Mouse (Mus musculus) MEL-GATA-1-ER (cell line): ENCODE data around the gene 2900026A02Rik.

Experiments
- DNase-seq: peaks from one replicate; pipeline ENCODE4 v3.0.0-alpha.2; 2012; ENCODE audit warnings: low read depth; ENCODE audit errors: extremely low read depth

The 2900026A02Rik gene

DNA sequence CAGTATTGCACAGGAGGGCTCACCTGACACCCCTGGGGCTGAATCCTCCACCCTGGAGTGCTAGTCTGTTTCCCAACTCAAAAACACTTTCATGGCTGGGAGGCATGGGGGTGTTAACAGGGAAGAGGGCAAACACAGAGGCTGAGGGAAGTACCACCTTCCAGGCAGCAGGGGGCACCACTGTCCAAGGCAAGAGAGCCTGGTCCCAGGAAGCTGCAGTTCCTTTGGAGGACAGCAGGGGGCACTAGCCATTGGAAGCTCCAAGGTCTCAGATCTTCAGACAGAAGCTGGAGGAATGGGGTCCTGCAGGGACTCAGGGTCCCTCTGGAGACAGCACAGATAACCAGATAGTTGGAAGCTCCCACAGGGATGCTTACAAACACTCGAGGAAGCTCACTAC lies 121.5 kb downstream of the 2900026A02Rik start:
- no peak for DNase-seq

DNA sequence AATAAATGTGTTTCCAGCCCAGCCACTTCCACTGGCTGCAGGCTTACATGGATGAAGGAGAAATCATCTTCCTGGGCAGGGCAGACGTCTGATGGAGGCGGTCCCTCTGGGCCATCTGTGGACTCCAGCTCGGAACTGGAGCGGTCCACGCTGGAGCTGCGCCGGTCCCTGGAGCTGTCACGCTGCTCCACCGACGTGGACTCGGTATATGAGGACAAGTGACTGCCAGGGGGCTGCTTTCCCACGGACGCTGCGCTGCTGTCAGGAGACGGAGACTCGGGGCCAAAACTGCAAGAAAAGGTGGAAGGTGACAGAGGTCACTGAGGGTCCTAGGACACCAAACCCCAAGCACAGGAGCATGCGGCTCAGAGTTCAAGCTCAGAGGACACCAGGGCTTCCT lies 123.5 kb downstream of the 2900026A02Rik start:
- no peak for DNase-seq

DNA sequence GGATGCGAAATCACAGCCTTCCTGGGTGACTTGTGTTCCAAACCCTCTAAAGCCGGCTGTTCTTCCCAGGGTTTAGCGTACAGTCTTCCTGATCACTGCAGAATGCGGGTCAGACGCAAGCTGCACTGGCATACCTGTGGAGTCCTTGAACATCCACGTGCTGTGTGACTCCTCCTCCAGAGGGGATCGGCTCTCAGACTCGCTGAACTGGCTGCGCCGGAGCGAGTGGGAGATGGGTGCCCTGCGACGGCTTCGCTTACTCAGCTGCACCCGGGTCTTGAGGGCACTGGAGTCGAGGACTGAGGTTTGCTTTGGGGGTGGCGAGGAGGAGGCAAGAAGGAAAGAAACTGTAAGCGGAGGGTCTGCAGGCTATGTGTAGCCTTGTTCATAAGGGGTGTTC lies 125.6 kb downstream of the 2900026A02Rik start:
- no peak for DNase-seq

DNA sequence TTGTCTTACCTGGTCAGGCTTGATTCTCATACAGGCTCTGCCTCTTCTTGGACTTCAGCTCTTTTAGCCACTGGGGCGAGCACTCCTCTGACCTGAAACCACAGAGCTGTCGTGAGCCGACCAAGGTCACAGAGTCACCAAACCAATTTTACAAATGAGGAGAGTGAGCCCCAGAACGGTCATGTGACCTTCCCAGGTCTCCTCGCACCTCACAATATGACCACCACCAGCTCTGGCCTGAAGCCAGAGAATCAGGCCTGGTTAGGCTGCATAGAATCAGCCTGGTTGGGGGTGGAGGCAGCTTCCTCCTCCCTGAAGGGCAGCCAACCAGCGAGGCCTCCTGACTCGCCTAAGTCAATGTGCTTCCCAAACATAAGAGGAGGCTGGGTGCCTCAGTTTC lies 128.6 kb downstream of the 2900026A02Rik start:
- no peak for DNase-seq

DNA sequence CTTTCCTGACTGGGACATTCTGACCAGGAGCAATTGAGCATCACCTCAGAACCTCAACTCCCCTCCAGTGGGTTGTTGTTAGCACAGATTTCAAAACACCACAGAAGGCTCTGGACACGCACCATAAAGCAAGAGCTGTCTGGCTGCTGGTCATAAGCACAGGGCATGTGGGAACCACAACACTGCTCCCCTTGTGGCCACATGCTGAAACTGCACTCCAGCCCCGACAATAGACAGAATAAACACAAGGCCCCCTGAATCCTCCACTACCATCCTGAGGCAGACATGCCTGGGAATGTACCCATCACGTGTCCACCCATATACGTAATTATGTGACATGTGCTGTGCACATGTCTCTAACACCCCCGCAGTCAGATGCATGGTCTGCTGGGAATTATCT lies 129.9 kb downstream of the 2900026A02Rik start:
- DNase-seq, result no peak

DNA sequence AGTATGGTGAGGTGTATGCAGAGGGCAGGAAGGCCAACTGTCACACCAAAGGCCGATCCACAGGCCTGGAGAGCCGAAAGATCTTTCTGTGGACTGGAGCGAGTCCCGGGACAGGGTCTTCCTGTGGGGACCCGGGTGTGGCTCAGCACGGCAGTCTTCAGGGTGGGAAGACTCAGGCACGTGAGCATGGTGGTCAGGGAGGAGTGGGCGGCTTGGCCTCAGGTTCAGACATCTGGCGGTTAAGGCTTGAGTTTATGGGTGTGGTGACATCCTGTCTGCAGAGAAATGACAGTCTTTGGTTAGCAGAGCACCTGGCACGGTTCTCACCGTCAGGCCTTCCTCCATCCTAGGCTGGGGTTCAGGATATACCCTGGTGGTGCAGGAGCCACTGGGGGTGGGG lies 130.3 kb downstream of the 2900026A02Rik start:
- no peak for DNase-seq

DNA sequence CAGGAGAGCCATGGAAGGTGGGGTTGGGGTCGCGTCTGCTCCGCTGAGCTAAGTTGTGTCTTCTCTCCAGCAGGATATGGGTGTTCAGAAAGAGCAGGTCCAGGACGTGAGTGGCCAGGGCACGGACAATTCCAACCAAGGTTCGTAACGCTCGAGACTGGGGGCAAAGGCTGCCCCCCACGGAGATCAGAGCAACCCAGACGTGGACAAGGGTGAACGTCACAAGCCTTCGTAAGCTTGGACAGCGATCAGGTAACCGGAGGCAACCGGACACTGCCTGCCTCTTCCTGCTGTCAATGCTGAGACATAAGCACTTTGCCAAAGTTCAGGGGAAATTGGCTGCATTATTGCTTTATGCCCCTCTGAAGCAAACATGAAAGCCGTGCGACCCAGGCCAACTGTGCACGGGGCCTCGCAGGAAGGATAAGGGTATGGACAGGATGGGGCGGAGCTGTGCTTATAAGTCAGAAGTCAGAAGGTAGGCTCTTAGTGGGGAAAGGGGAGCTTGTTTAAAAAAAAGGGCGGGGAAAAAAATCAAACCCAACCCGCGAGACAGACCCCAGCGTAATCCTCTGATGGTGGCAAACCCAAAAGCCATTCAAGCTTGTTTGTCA lies 130.9 kb downstream of the 2900026A02Rik start:
- DNase-seq, result no peak

DNA sequence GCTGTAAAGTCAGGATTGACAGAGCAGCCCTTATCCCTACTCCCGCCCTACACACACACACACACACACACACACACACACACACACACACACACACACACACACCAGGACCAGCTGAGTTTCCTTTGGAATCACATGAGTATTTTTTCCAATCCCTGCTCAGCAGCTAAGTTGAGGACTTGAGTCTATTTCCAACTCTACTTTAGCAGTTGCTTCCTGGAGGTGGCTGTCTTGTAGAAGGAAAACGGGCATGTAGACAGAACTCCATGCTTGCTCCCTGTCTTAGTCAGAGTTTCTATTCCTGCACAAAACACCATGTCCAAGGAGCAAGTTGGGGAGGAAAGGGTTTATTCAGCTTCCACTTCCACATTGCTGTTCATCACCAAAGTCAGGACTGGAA lies 133.6 kb downstream of the 2900026A02Rik start:
- no peak for DNase-seq

DNA sequence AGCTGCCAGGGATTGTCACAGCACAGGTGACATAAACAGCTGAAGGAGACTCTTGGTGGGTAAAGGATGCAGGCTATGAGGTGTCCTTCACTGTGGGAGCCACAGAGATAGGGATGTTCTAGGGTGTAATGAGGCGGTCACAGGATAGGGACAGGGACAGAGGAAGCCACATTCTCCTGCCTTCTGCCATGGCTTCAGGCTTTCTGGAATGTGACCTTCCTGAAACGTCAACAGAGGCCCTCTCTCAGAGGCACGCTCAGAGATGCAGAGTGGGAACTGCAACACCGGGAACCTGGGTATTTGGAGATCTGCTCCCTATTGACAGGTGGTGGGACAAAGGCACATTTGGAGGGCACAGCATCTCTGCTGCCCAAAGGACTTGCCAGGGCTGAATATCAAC lies 134.0 kb downstream of the 2900026A02Rik start:
- no peak for DNase-seq

DNA sequence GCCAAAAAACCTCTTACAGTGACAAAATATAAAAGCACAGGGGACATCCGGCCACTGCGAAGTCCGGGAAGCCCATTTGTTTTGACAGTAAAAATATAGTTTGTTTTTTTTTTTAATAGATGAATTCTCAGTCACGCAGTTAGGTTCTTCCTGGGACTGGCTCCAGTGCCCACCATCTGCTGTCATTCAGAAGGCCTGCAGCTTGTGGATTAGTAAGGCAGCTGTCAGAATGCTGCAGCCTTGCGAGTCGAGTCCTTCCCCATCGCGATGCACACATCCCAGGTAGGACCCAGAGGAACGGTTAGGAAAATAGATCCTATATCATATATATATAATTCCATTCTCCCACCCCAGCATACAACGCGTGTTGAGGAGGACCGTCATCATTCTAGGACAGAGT lies 134.6 kb downstream of the 2900026A02Rik start:
- no peak for DNase-seq

DNA sequence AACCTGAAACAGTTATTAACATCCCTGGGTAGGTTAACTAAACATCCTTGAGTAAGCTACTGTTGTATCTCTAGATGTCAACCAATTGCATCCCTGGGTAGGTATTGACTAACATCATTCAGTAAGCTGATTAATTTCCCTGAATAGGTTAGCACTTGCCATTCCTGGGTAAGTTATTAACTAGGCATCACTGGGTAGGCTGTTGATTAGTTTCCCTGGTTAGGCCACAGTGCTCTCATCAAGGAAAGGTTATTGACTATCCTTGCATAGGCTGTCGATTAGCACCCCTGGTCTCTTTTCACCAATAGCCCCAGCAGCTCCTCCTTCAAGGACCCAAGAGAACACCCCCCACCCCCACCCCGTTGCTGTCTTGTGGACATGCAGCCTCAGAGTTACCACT lies 135.1 kb downstream of the 2900026A02Rik start:
- no peak for DNase-seq

DNA sequence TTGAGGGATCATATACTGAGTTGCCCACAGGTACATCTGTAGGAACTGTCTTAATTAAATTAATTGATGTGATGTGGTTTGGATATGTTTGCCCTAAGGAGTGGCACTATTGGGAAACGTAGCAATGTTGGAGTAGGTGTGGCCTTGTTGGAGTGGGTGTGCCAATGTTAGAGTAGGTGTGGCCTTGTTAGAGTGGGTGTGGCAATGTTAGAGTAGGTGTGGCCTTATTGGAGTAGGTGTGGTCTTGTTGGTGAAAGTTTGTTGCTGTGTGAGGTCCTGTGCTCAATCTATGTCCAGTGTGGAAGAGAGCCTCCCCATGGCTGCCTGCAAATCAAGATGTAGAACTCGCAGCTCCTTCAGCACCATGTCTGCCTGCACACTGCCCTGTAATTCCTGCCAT lies 136.7 kb downstream of the 2900026A02Rik start:
- no peak for DNase-seq

DNA sequence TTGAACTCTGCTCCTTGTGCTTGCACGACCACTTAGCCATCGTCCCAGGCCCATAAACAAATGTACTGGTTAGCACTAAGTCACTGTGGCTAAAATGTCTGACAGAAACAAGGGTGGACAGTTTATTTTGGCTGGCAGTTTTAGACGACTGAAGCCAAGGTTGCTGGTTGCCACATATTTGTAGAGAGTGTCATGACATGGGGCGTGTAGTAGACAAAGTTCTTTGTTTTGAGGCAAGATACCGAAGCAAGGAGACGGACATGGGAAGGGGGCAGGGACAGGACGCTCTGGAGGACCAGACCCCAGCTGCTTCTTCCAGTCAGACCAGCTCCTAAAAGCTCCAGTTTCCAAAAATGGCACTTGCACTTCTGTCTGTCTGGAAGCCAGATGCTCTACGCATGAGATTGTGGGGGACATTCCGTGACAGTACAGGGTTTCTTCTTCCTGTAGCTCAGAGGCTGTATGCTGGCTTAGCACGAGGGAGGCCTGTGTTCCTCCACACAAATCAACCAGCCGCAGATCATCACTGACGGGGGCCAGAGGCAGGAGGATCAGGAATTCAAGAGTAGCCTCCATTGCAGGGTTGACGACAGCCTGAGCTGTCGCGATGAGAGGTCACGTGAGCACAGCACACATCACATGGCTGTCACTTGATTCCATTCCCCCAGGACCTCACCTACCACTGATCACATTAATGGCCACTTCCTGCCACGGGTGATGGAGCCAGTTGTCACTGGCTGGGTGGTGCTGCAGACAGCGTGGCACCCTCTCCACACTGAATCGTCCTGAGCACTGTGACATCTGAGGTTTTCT lies 138.5 kb downstream of the 2900026A02Rik start:
- no peak for DNase-seq

DNA sequence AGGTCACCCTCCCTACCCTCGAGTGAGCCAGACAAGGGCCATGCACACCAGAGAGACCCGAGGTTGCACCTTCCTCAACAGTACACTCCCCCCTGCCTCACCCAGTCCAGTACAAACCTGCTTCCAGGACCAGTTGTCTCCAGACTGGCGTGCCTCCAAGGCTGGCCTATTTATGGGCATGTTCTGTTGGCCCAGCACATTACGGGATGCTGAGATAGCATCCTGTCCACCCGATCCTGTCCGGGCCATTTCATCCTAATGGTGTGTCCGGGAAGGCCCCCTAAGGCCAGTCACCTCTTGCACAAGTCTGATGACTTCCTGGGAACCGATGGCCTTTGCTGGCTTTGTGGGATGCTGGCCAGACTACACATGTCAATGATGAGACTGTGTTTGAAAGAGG lies 139.6 kb downstream of the 2900026A02Rik start, which contains the start of gene Crybb3:
Gene Crybb3, minus strand, starts transcription at position 146 of the 400 bp plus-strand sequence.
- DNase-seq, result no peak

DNA sequence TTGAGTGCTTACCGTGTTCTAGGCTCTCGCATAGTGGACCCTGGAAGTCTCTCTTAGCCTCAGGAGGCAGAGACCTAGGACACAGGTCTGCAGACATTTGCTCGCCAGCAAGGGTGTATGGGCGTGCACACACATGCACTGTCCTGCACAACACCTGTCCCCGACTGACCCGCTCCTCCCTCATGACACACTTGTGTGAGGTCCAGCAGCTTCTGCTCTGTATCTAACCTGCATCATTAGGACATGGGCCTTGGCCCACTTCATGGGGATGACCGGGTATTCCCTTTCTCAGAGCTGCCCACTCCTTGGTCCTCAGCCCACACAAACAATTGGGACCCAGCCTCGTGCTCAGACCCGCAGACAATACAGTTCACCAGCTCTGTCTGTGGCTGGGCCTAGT lies 140.0 kb downstream of the 2900026A02Rik start:
- DNase-seq, result no peak

DNA sequence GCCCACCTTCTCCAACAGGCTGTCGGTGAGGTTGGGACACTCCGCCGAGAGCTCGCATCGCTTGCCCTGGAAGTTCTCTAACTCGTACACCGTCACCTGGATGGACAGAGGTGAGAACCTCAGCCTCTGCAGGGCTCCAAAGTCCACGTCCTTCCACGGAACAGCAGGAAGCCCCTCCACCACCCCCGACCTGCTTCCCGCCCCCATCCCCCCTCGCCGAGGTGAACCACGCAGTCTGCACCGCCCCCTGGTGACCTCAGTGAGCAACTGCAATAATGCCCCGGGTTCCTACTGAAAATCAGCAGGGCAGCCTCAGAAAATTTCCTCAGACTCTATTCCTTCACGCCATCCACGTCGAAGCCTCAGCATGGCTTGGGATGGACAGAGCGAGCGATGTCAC lies 141.3 kb downstream of the 2900026A02Rik start:
- DNase-seq, result no peak

DNA sequence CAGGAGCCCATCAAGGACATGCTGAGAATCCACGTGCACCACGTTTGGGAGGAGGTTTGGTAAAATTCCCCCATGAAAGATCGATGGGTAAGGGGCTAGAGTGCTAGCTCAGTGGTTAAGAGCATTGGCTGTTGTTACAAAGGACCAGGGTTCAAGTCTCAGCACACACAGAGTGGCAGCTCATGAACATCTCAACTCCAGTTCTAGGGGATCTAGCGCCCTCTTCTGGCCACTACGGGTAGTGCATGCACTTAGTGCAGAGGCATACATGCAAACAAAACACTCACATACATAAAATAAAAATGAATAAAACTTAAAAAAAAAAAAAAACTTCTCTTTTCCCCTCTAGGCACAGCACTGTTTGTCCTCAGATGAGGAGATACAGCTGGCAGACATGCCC lies 142.3 kb downstream of the 2900026A02Rik start:
- no peak for DNase-seq

DNA sequence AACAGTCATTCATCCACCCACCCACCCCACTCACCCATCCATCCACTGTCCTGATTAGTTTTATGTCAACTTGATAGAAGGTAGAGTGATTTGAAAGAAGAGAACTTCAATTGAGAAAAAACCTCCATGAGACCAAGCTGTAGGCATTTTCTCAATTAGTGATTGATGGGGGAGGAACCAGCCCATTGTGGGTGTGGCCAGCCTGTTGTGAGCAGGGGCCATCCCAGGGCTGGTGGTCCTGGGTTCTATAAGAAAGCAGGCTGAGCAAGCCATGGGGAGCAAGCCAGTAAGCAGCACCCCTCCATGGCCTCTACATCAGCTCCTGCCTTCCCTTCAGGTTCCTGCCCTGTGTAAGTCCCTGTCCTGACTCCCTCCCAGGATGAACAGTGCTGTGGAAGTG lies 151.0 kb downstream of the 2900026A02Rik start, which contains the start of gene Crybb2:
Gene Crybb2, minus strand, starts transcription at position 101 of the 400 bp plus-strand sequence.
- no peak for DNase-seq

DNA sequence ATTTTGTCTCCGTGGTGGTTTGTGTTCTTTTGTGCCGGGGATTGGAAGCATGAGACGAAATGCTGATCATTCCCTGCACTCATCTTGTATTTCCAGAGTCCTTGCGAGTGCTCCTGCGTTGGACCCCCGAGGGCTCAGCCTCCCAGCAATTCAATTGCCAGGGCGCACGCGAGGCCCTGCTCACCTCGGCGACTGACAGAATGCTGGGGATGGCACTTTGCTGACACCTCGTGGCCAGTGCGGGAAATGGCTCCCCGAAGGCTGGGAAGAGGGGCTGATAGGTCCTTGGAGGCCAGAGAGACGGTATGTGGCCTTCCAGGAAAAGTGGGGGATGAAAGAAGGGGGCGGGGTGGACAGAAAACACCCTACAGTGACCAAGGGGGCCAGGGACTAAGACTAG lies 166.7 kb downstream of the 2900026A02Rik start:
- no peak for DNase-seq

DNA sequence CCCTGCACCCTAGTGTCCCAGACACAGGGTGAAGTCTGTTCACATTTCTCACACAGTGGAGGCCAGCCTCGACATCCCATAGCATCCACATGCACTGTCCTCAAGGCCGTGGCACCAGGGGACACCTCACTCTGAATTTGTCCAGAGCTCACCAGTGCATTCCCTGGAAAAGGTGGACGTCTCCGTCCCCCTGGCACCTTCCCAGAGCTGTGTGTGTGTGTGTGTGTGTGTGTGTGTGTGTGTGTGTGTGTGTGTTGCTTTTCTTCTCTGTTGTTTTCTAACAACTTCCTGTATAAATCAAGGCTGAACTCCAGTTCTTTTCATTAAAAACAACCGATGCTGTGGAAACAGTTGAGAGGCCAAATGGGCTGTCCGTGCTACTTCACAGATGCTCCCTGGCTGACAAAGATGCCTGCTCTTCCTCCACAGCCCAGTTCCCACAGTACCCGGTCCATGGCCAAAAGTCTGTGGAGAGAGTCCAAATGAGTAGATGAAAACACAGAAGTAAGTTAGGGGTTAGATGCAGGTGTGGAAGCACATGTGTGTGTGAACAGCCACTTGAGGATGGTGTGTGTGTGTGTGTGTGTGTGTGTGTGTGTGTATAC lies 170.4 kb downstream of the 2900026A02Rik start:
- DNase-seq, result no peak

DNA sequence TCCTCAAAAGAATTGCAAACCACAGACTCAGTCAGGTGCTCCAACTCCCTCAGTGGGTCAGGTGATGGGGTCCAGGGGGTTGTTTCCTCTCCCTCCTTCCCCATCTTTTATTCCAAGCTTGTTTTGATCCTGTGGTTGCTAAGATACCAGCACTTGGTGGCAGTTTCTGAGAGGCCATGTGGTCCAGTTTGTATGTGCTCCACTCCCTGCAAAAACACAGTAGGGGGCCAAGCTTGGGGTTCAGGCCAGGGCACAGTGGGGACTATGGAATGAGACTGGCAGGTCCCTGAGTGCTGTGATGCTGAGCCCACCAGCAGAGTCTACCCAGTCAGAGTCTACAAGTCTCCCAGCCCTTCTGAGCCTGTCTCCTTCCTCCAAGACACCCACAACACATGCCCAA lies 171.2 kb downstream of the 2900026A02Rik start:
- DNase-seq, result no peak

DNA sequence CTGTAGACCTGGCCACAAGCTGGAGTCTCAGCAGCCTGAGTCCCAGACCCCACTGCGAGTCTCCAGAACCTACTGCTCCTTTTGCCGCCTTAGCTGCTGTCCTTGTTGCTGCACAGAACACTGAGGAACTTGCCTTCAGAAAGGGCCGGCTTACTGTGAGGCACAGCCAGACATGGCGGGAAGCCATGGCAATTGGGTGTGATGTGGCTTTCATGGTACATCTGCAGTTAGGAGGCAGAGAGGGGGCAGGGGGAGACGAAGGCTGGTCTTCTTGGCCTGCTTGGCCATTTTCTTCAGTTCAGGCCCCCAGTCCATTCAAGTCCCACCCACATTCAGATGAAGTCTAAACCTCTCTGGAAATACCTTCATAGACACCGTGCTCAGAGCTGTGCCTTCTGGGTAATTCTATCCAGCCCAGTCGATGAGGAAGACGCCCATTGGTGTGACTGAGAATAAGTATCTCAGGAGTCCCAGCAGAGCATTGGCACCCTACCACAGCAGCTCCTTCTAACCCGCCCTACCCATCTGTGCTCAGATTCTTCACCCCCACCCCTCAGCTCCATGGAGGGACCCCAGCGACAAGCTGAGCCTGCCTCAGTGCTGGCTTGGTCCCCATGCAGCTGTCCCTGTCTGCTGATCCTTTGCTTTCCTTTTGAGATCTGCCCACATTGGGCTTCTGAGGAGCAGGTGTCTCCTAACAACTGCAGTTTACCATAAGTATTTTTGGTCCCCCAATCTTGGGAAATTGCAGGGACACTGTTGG lies 175.3 kb downstream of the 2900026A02Rik start:
- no peak for DNase-seq
